Mouse (Mus musculus) neural tube, embryonic 12.5 days (tissue): ENCODE measurements around the gene Ly75. TPM values are rescaled to one million over a fixed set of nuclear protein-coding genes. Genes with fewer than 3 reads are reported as not detected.

Source experiments
- ATAC-seq: fragments of 200-750 bp; cut with Nextera tagmentation; 2 replicates; pipeline ENCODE4 v1.8.0; 2017; ENCODE audit warnings: low read depth, mild to moderate bottlenecking, moderate TSS enrichment, moderate library complexity; ENCODE audit not compliant: low FRiP score
- H3K27ac ChIP-seq: fragments of 300-500 bp; sonication (generic); 2 replicates; pipeline ENCODE4 v1.5.1; 2016
- H3K27me3 ChIP-seq: fragments of 300-500 bp; sonication (generic); replicated peaks from 2 replicates; pipeline ENCODE4 v1.6.1; 2016; ENCODE audit warnings: mild to moderate bottlenecking
- H3K36me3 ChIP-seq: fragments of 300-500 bp; sonication (generic); 2 replicates; pipeline ENCODE4 v1.6.1; 2016; ENCODE audit warnings: mild to moderate bottlenecking
- H3K4me1 ChIP-seq: fragments of 300-500 bp; sonication (generic); 2 replicates; pipeline ENCODE4 v1.6.1; 2016
- H3K4me2 ChIP-seq: fragments of 300-500 bp; sonication (generic); replicated peaks from 2 replicates; pipeline ENCODE4 v1.6.1; 2016; ENCODE audit warnings: mild to moderate bottlenecking
- H3K4me3 ChIP-seq: fragments of 300-500 bp; sonication (generic); 2 replicates; pipeline ENCODE4 v1.5.1; 2016
- H3K9ac ChIP-seq: fragments of 300-500 bp; sonication (generic); 2 replicates; pipeline ENCODE4 v1.6.1; 2016; ENCODE audit warnings: mild to moderate bottlenecking
- H3K9me3 ChIP-seq: fragments of 300-500 bp; sonication (generic); 2 replicates; pipeline ENCODE4 v1.6.1; 2016; ENCODE audit warnings: mild to moderate bottlenecking
- WGBS: fragments of 180-500 bp; shearing (Covaris S2); methylation state at CpG from one replicate; pipeline ENCODE4 v1.1.7; 2016; 5-methylcytosine and 5-hydroxymethylcytosine counted together
- polyA plus RNA-seq: library from polyadenylated mRNA; unstranded; fragments of >200 nt; fragmentation: Nextera tagmentation; extraction: Ambion mirVana; gene quantifications from 2 replicates; pipeline ENCODE4 v1.2.1, GENCODE M21; 2016

Ly75 gene
- polyA plus RNA-seq, 1 experiment from 2014 or later: 1.6 TPM

DNA sequence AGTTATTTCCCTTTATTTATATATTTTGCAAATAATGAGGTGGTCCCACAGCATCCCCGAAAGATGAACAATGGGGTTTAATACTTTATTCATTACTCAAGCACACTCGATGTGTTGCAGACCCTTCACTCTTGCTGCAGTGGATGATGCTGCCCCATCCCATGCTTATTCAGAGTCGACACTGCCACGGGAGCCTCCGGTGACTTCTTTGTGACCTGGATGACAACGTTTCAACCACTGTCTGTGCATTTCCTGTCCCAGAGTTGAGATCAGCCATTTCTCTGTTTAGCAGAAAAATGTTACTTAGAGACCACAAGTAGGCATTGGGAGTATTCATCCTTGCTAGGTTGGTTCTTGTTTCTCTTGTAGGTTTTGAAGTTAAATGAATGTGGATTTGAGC is 10.7 kb upstream of the Ly75 start:
- H3K9ac ChIP-seq: no peak overlapping the region
- no peaks in the 10 kb centered on the region for H3K27me3 ChIP-seq
- H3K27ac ChIP-seq: no peak overlapping the region
- WGBS: 77% methylated on average over 6 of the region's 6 CpGs
- no peak overlapping the region for H3K4me3 ChIP-seq
- no peaks in the 10 kb centered on the region for H3K36me3 ChIP-seq
- H3K4me1 ChIP-seq: no peaks in the 10 kb centered on the region
- no peak for ATAC-seq
- H3K9me3 ChIP-seq: no peaks in the 10 kb centered on the region
- no peak overlapping the region for H3K4me2 ChIP-seq

DNA sequence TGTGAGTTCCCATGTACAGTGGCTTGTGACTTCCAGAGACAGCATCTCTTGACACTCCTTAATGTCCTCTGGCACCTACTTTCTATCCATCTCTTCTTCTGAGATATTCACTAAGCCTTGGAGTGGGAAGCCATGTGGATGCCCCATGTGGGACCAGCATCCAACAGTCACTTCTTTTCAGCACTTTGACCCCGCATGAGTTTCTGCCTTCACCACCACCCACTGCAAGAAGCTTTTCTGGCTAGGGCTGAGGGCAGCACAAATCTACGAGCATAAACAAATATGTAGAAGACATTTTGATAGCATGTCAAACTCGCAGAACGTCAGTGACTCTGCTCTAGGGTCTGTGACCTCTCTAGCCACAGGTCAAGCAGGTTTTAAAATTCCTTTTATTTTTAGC is 9.2 kb upstream of the Ly75 start:
- Histone ChIP-seq H3K36me3 (no peaks in the 10 kb centered on the region), H3K27ac (no peak overlapping the region), H3K4me1 (no peaks in the 10 kb centered on the region), H3K27me3 (no peaks in the 10 kb centered on the region), H3K9ac (no peak overlapping the region), H3K4me3 (no peak overlapping the region), H3K4me2 (no peak overlapping the region), H3K9me3 (no peaks in the 10 kb centered on the region)
- no peak for ATAC-seq
- 79% methylated on average over 4 of the region's 4 CpGs for WGBS

GRCm38 (mm10) chr2:60387363-60387762 is 4.3 kb upstream of the Ly75 start:
- H3K27me3 ChIP-seq: peaks cover 8% of the 10 kb centered on the region
- H3K4me1 ChIP-seq: peaks cover 8% of the 10 kb centered on the region; the same call in 1 of the 2 replicates
- H3K4me2 ChIP-seq: no peak overlapping the region
- H3K9ac ChIP-seq: no peak overlapping the region
- 91% methylated on average over 3 of the region's 3 CpGs for WGBS
- H3K27ac ChIP-seq: no peak overlapping the region
- ATAC-seq: no peak
- H3K9me3 ChIP-seq: no peaks in the 10 kb centered on the region
- no peaks in the 10 kb centered on the region for H3K36me3 ChIP-seq
- H3K4me3 ChIP-seq: no peak overlapping the region

DNA sequence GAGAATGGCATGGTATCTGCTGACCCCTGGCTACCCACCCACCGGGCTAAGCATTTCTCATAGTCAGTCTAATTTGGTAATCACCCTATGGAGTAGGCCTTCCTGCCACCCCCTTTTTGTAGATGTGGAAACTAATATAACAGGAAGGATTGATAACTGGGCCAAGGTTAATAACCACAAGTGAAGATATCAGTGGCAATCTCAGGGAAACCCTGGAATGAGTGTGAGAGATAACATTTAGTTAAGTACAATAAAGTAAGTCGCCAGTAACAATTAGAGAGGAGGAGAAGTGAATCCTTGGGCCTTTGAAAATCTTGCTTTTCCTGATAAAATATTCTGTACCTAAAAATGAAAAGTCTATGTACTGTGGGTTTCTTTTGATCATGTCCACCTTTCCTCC is 3.7 kb upstream of the Ly75 start:
- H3K27me3 ChIP-seq: peaks cover 13% of the 10 kb centered on the region
- no peaks in the 10 kb centered on the region for H3K9me3 ChIP-seq
- 91% methylated on average over 2 of the region's 2 CpGs for WGBS
- no peaks in the 10 kb centered on the region for H3K36me3 ChIP-seq
- no peak overlapping the region for H3K4me3 ChIP-seq
- ATAC-seq: no peak
- no peak overlapping the region for H3K4me2 ChIP-seq
- no peak overlapping the region for H3K9ac ChIP-seq
- peaks cover 8% of the 10 kb centered on the region; the same call in 1 of the 2 replicates for H3K4me1 ChIP-seq
- H3K27ac ChIP-seq: no peak overlapping the region

- H3K27ac ChIP-seq: no peak overlapping the region
- no peaks in the 10 kb centered on the region for H3K36me3 ChIP-seq
- H3K9me3 ChIP-seq: no peaks in the 10 kb centered on the region
- peaks cover 18% of the 10 kb centered on the region for H3K27me3 ChIP-seq
- H3K4me3 ChIP-seq: no peak overlapping the region
- H3K4me1 ChIP-seq: peaks cover 8% of the 10 kb centered on the region; the same call in 1 of the 2 replicates
- H3K4me2 ChIP-seq: no peak overlapping the region
- ATAC-seq: no peak
- no peak overlapping the region for H3K9ac ChIP-seq
Observed at GRCm38 (mm10) chr2:60384763-60385085, 1.6 kb upstream of the Ly75 start.

GRCm38 (mm10) chr2:60384083-60384762 is 1.1 kb upstream of the Ly75 start:
- H3K9me3 ChIP-seq: no peaks in the 10 kb centered on the region
- no peaks in the 10 kb centered on the region for H3K36me3 ChIP-seq
- H3K4me3 ChIP-seq: no peak overlapping the region
- peaks cover 8% of the 10 kb centered on the region; the same call in 1 of the 2 replicates for H3K4me1 ChIP-seq
- no peak overlapping the region for H3K4me2 ChIP-seq
- no peak overlapping the region for H3K9ac ChIP-seq
- H3K27me3 ChIP-seq: peaks cover 18% of the 10 kb centered on the region
- 51% methylated on average over 7 of the region's 7 CpGs for WGBS
- ATAC-seq: no peak
- H3K27ac ChIP-seq: no peak overlapping the region

- 65% methylated on average over 3 of the region's 3 CpGs for WGBS
- H3K4me2 ChIP-seq: peak overlapping the region; percentile 91
- no peaks in the 10 kb centered on the region for H3K9me3 ChIP-seq
- no peak overlapping the region for H3K27ac ChIP-seq
- H3K9ac ChIP-seq: no peak overlapping the region
- peaks cover 8% of the 10 kb centered on the region; the same call in 1 of the 2 replicates for H3K4me1 ChIP-seq
- no peak overlapping the region for H3K4me3 ChIP-seq
- no peaks in the 10 kb centered on the region for H3K36me3 ChIP-seq
- H3K27me3 ChIP-seq: peaks cover 18% of the 10 kb centered on the region
- no peak for ATAC-seq
Observed at GRCm38 (mm10) chr2:60382346-60382745, 757 bp downstream of the Ly75 start.

GRCm38 (mm10) chr2:60377260-60377659 is 5.8 kb downstream of the Ly75 start:
- 91% methylated on average over 5 of the region's 5 CpGs for WGBS
- no peak overlapping the region for H3K27ac ChIP-seq
- ATAC-seq: no peak

DNA sequence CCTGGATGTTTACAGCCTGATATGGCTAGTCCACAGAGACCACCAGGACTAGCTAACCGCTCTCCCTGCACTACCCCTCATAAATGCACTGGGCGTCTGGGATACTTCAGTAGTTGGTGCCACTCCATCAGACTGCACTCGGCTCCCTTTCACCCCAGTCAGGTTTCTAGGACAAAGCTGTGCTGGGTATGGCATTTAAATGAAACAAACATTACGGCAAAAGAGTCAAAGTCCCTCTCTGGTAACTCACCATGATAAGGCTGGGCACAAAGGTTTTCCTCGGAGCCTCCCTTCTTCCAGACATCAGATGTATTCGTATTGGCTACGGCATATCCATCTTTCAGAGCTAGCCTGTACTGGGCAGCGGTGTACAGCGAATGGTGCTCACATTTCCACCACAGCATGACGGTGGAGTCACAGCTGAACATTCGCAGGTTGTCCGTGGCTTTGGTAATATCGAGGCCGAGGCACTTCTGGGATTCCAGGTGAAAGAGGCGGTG is 7.4 kb downstream of the Ly75 start:
- Histone ChIP-seq H3K9ac (no peak overlapping the region), H3K4me3 (no peak overlapping the region), H3K27ac (no peak overlapping the region), H3K36me3 (no peaks in the 10 kb centered on the region), H3K27me3 (no peaks in the 10 kb centered on the region), H3K4me1 (no peaks in the 10 kb centered on the region), H3K9me3 (no peaks in the 10 kb centered on the region), H3K4me2 (no peak overlapping the region)
- ATAC-seq: no peak
- 95% methylated on average over 15 of the region's 15 CpGs for WGBS

More at GRCm38 (mm10) chr2:60377260-60377659, 5.8 kb downstream of the Ly75 start:
- H3K4me2 ChIP-seq: no peak overlapping the region
- H3K27me3 ChIP-seq: peaks cover 9% of the 10 kb centered on the region
- no peaks in the 10 kb centered on the region for H3K4me1 ChIP-seq
- no peaks in the 10 kb centered on the region for H3K9me3 ChIP-seq
- H3K4me3 ChIP-seq: no peak overlapping the region
- no peaks in the 10 kb centered on the region for H3K36me3 ChIP-seq
- H3K9ac ChIP-seq: no peak overlapping the region

DNA sequence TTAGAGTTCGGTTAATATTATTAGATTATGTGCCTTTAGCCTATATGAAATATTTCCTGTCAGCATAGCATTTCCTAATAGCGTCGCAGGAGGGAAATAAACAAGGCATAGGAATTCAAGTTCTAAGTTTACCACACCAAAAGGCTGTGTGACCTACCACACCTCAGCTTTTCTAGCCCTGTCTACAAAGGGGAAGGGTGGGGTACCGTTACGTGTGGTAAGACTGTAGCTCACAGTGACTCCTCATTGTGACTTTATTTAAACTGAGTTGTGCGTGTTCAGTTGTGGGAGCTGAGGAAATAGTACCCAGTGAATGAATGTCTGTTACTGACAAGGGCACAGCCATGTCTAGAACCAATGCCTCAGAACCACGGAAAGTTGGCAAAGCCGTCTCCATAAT is 8.0 kb downstream of the Ly75 start:
- ATAC-seq: no peak
- H3K4me3 ChIP-seq: no peak overlapping the region
- no peak overlapping the region for H3K9ac ChIP-seq
- H3K4me2 ChIP-seq: no peak overlapping the region
- H3K4me1 ChIP-seq: no peaks in the 10 kb centered on the region
- H3K36me3 ChIP-seq: no peaks in the 10 kb centered on the region
- H3K27ac ChIP-seq: no peak overlapping the region
- 95% methylated on average over 8 of the region's 8 CpGs for WGBS
- no peaks in the 10 kb centered on the region for H3K9me3 ChIP-seq
- no peaks in the 10 kb centered on the region for H3K27me3 ChIP-seq

- Histone ChIP-seq H3K36me3 (no peaks in the 10 kb centered on the region), H3K9ac (no peak overlapping the region), H3K4me3 (no peak overlapping the region), H3K9me3 (no peaks in the 10 kb centered on the region), H3K27me3 (no peaks in the 10 kb centered on the region), H3K4me1 (no peaks in the 10 kb centered on the region), H3K4me2 (no peak overlapping the region), H3K27ac (no peak overlapping the region)
- 95% methylated on average over 5 of the region's 5 CpGs for WGBS
- no peak for ATAC-seq
Observed at GRCm38 (mm10) chr2:60370188-60370587, 12.9 kb downstream of the Ly75 start.

DNA sequence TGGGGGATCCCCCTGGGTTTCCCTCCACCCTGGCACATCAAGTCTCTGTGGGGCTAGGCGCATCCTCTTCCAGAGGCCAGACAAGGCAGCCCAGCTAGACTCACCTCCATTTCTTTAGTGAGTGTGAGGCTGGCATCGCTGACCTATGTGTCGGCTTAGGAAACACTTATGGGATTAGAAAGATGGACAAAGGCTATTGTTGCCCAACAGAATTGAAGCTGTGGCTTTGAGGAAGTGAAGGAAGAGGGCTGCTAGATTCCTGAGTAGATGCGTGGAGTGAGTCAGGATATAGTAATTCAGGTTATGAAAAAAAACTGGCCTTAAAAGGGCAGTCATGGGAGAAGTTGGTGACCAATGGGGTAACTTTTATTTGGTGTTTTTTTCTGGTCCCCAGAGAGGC is 13.6 kb downstream of the Ly75 start:
- no peak overlapping the region for H3K27ac ChIP-seq
- WGBS: 93% methylated on average over 4 of the region's 4 CpGs
- no peaks in the 10 kb centered on the region for H3K27me3 ChIP-seq
- no peak overlapping the region for H3K4me2 ChIP-seq
- H3K36me3 ChIP-seq: no peaks in the 10 kb centered on the region
- no peak overlapping the region for H3K4me3 ChIP-seq
- no peak for ATAC-seq
- H3K4me1 ChIP-seq: no peaks in the 10 kb centered on the region
- H3K9ac ChIP-seq: no peak overlapping the region
- no peaks in the 10 kb centered on the region for H3K9me3 ChIP-seq

- no peaks in the 10 kb centered on the region for H3K27me3 ChIP-seq
- WGBS: 85% methylated on average over 7 of the region's 7 CpGs
- no peak overlapping the region for H3K27ac ChIP-seq
- no peak overlapping the region for H3K9ac ChIP-seq
- H3K9me3 ChIP-seq: no peaks in the 10 kb centered on the region
- no peak for ATAC-seq
- H3K4me2 ChIP-seq: no peak overlapping the region
- no peaks in the 10 kb centered on the region for H3K36me3 ChIP-seq
- no peak overlapping the region for H3K4me3 ChIP-seq
- no peaks in the 10 kb centered on the region for H3K4me1 ChIP-seq
Observed at GRCm38 (mm10) chr2:60367871-60368270, 15.2 kb downstream of the Ly75 start.
